Mouse (Mus musculus) adrenal gland, postnatal 4 days (tissue): Measurements from ENCODE around the gene Cbfb. TPM values are rescaled to one million over a fixed set of nuclear protein-coding genes. Genes with fewer than 3 reads are reported as not detected.
"Not testable (repeated sequence)": the region's sequence is repeated elsewhere in the genome, so short reads cannot be mapped to it uniquely, and the experiment has no call there.

ENCODE experiments used
- DNase-seq, 2 experiments: peaks; one replicate each; pipeline ENCODE4 v3.0.0; 2021 to 2022; ENCODE audit warnings: low spot score in 2 of 2, mixed read lengths in 2 of 2
- long read RNA-seq, 2 experiments: library from polyadenylated mRNA; stranded (forward); transcript quantifications; one replicate each; pipeline ENCODE4 v2.0.0; 2021
- total RNA-seq, 2 experiments: library from RNA; stranded (reverse); gene quantifications; 2 replicates each; pipeline ENCODE4 v1.2.3; 2021

Gene Cbfb
- total RNA-seq, result 10 to 100 TPM; 66.4 to 70.2 TPM
- long read RNA-seq, experiment 1, transcript Cbfb-201 (6 exons, 2,883 nt), result major isoform, 11 of 25 reads
- long read RNA-seq, experiment 1, transcript Cbfb-202 (6 exons, 2,891 nt), result minor isoform, 10 of 25 reads
- long read RNA-seq, experiment 1, partial matches to known transcripts, result 3 of 25 reads
- long read RNA-seq, experiment 1, other reads (novel, unspliced or antisense), result 1 of 25 reads
- long read RNA-seq, experiment 2, transcript Cbfb-201 (6 exons, 2,883 nt), result minor isoform, 35 of 93 reads
- long read RNA-seq, experiment 2, transcript Cbfb-202 (6 exons, 2,891 nt), result major isoform, 46 of 93 reads
- long read RNA-seq, experiment 2, partial matches to known transcripts, result 2 of 93 reads
- long read RNA-seq, experiment 2, other reads (novel, unspliced or antisense), result 7 of 93 reads

DNA sequence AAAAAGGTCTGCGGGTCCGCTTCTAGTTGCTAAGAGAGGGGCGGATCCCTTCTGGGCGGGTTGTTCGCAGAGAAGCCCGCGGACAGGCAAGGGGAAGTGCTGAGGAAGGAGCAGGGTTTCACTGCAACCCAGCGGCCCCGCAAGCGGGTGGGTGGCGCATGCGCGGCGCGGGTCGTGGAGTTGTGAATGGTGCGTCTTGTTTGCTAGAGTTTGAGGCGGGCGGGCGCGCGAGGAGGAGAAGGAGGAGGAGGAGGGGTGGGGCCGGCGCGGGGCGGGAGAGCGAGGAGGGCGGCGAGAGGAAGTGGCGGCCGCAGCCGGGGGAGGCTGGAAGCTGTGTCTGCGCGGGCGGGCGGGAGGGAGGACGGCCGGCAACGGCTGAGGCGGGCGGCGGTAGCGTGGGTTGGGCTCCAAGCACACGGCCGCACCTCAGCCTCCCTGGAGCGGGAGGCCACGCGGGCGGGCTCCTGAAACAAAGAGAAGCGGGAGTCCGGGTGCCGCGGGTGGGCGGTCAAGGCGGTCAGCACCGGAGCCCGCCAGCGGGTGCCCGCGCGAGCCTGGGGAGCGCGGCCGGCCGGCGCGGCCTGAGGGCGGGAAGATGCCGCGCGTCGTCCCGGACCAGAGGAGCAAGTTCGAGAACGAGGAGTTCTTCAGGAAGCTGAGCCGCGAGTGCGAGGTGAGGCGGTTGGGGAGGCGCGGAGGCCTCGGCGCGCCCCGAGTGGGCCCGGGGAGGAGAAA lies at the start of gene Cbfb:
TSS of gene Cbfb (plus strand) at position 294 of the 735 bp plus-strand sequence.
- peak; percentile 93 to 97 for DNase-seq

DNA sequence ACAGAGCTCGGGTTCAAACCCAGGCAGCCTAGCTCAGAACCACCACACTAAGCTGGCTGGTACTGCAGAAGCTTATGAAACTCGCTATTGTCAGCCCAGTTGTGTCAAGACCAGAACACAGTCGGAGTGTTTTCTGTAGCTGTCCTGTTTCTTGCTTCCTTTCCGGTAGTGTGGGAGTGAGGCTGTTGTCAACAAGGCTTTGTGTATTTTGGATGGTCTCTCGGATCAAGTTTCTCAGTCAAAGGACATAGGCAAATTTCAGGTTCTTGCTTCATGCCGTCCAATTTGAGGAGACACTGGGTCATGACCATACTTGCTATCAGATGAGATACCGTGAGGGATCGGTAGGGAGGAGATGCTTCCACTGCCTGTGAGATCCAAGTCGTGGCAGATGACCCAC lies 40.6 kb upstream of the Cbfb start:
- no peak for DNase-seq

DNA sequence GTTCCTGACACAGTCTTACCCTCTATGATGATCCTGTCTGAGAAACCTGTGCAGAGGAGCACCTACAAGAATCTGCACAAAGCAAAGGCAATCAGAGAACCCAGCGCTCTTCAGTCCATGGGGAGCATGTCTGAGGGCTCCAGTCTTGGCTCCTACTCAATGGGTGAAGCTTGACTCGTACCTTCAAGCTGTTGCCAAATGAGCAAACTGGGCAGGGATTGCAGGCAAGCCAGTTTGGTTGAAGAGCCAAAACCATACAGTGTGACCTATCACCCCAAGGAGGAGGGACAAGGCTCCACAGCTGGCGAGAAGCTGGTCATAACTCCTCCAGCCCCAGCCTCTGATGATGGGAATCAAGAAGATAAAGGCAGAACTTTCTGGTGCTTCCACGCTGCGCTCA lies 39.0 kb upstream of the Cbfb start, which contains the start of gene Ces4a:
TSS of gene Ces4a (plus strand) at position 292 of the 400 bp plus-strand sequence.
- no peak for DNase-seq

DNA sequence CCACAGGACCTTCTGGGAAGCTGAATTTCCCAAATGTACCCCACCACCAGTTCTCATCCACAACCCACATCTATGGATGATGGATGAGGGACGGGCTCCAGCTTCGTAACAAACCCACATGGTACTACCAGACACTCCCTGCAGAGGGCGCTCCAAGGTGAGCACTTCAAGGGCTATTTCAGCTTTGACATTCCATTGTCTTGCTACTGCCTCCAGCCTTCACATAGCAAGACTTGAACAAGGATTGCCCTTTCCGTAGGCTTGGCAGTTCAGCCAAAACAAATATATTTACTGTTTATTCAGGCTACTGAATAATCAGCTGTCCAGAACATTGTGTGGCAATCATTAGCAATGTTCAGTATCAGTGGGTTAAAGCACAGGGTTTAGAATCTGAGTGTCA lies 32.1 kb upstream of the Cbfb start:
- peak; percentile 52 to 57 for DNase-seq

DNA sequence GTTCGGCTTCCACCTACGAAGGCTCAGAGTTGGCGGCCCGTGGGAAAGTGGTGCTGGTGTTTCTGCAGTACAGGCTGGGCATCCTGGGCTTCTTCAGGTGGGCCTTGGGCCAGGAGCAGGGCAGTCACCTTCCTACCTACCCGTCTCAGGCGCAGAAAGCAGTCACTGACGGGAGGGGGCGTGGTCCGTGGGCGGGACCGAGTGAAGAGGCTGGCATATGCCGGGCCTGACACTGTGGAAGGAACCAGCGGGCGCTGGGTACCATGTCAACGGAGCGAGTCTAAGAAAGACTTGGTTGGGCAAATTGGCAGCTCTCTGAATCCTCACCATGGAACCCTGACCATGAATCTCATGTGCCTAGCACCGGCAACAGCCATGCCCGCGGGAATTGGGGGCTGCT lies 28.1 kb upstream of the Cbfb start:
- no peak for DNase-seq

DNA sequence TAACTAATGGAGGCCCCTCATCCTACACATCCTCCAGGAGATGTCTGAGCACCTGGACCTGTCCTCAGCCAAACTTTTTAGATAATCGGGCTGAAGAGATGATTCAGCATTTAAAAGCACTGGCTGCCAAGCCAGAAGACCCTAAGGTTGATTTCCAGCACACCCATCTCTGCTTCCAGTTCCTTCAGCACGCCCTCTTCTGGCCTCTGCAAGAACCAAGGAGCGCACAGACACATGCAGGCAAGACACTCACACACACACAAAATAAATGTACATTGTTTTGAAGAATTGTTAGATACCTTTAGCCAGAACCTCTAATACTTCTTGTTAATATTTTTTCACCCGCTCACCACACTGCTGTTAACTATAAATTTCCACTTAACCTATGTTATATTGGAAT lies 18.8 kb upstream of the Cbfb start:
- DNase-seq, result no peak

DNA sequence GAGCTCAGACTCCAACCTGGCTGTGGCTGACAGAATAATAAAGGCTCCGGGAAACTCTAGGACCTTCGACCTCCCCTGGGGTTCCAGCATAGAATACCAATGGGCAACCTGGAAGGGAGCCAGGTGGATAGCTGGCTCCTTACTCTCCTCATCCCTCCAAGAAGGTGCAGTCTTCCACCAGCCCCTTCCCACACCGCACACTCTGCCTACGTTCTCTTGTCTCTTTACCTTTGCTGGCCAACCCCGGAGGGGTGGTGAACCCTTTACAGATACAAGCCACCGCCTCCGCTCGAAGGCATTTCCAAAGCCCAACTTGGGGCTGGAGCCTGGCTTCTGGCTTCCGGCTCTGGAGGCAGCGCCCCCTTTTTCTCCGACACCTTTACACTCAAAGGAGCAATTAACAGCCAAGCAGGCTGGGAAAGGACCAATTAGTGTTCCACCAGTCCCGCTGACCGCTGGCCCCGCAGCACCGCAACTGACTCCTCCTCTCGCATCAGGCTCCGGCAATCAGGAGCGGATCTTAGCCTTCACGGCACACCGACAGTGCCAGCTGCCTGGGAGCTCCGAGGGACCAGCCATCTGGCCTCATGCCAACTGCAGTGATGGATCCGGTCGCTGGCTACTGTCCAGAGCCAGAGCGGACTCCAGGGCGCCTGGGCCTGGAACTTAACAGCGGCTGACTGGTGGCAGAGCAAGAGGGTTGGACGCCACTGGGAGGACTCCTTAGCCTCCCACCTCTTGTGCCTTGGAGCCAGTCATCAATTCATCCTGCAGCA lies 17.7 kb upstream of the Cbfb start:
- peak; percentile 84 to 92 for DNase-seq

DNA sequence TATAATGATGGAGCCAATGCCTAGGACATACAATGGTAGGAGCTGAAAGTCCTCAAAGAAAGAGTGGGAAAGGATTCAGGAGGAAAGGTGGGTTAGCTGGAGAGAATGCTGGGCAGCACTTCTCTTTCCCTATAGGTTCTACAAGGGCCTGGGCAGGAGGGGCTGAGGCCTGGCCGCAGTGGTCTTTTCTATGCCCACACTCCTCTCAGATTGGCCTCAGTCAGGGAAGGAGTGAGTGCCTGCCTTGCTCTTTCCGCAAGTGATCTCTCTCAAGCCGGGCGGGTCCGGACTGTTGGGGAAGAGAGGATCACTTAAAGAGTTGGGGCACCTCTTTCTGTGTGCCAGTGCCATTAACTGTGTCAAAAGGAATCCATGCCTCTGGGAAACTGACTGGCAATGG lies 16.2 kb upstream of the Cbfb start:
- no peak for DNase-seq

DNA sequence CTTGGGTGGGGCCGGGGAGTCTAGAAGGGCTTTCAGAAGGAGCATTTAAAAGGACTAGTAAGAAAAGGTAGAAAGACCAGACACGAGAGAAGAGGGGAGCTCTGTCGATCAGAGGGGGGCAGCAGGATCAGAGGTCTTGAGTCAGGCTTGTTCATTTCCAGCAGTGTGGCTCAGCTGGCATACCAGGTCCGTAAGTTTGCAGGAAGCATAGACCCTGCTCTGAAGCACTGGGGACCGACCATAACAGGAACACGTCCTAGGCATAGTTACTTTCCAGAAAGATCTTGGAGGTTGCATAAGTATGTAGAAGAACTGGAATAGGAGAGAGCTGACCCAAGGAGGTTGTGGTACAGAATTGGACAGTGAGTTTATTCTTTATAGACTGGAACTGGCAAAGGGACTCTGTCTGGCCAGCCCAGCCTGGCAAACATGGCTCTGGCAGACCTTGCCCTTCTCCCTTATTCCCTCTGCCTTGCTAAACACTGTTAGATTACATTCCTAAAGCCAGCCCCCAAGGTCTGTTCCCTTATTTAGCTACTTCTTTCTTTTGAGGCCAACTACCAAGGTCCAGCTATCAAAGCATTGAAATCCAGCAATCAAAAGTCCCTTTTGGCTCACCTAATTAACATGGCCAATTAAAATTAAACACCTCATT lies 15.3 kb upstream of the Cbfb start:
- no peak for DNase-seq

DNA sequence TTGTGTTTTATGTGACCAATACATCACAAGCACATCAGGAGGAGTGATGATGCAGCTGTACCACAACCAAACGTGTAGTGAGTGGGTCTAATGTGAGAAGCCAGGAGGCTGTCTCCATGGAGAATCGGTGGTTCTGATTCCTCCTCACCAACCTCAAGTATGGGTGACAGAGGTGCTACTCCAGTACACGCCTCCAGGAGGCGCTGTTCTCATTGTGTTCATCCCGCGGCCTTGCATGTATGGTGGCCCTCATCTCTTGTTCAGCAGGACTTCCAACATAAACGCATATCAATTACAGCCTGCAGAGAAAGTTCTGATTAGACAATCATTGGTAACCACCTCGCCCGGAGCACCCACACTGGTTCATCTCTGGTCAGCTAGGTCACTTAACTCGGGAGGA lies 12.9 kb upstream of the Cbfb start:
- DNase-seq, result no peak

DNA sequence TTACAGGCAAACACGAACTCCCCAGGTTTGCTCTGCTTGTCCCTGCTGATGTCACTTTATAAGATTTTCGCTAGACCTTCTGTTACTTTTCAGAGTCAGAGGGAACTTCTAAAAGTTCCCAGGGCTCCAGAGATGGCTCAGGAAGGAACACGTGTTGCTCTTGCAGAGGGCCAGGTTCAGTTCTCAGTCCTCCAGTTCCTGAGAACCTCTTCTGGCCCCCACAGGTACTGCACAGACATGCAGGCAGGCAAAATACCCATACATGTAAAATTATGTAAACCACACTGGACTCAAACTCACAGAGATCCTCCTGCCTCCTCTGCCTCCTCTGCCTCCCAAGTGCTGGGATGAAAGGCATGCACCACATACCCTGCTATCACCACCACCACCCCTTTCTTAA lies 12.4 kb upstream of the Cbfb start:
- DNase-seq, result no peak

DNA sequence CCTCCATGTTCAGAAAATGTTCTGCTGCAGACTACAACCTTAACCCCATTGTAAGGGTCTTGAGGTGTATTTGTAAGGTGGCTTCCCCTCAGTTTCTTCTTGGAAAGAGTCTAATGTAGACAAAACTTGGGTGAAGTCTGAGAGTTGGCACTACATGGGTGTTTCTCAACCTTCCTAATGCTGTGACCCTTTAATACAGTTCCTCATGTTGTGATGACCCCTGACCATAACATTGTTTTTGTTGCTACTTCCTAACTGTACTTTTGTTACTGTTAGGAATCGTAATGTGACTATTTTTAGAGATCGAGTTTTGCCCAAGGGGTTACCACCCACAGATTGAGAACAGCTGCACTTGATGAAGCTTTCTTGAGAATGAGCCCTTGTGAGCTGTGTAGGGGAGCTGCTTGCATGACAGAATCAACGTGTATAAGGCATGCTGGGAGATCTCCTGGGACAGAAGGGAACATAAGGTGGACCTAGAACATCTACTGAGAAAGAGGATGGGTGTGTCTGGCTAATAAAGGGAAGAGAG lies 9.3 kb upstream of the Cbfb start:
- no peak for DNase-seq

DNA sequence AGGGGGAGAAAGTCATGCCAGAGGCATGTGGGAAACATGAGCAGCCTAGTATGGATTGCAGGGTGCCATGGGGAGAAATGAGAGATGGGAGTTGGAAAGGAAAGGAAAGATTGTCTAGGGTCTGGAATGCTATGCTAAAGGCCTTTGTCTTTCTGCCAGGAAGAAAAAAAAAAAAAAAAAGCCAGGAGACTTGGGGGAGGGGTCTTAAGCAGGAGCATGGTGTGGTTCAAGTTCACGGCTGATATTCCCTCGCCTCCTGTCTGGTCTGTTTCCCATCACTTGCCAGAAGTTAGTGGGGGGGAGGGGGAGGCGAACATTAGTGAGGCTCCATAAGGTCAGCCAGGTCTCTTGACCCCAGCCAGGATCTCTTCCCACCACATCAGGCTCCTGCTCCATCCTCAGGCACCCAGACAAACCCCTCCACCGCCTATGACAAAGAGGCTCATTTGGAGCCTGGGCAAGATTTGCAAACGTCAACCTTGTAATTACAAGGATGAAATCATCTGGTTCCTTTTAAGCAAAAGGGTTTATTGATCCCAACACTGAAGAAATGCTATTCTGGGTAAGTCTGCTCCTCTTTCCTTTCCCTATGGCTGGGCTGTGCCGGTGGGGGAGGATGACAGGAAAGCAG lies 6.1 kb upstream of the Cbfb start:
- DNase-seq, result no peak

DNA sequence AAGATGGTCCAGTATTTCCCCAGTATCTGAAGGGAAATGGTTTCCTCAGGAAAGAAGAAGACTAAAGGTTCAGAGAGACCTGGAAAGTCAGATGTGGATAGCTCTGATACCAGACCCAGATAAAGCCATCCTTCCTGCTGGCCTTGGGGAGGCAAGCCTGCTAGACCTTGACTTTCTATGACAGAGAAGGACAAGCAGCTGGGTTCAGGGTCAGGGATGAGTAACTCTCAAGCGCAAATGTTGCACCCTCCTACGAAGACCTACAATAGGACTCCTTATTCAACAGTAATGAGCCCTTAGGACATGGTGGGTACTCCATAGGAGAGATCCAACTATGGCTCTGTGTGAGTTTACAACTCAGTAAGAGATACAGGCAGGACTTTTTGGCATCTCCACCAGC lies 5.3 kb upstream of the Cbfb start:
- DNase-seq, result no peak

DNA sequence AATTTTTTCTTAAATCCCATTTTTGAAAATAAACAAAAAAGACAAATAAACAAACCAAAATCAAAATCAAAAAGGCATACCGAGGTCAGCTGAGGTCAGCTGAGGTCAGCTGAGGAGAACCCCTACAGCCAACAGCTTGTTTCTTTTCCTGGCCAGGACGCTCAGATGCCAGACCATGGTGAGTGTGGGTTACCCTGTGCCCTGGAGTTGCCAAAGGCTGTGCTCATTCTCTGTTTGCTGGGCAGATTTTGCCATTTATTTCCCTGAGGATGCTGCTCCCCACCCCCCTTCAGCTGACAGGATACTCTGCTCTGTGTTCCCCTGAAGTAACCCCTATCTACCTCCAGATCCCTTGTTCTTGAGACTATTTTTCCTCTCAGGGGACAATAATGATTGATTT lies 3.4 kb upstream of the Cbfb start:
- DNase-seq, result no peak

DNA sequence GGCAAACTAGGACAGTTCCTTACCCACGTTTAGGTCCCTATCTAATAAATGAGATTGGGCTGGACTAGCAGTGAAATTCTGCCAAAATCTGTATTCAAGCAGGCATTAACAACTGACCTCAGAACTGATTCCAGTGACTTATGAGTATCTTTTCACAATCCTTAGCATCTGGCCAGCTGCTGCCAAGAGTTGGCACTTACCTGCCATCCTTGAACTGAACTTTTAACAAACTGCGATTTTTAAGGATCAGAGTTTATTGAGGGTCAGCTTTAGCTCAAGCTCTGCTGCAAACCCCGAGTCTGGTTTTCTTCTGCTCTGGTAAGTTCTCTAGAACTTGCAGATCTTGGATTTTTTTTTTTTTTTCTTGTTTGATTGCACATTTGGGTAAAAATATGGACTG lies 892 bp upstream of the Cbfb start:
- DNase-seq, result no peak

DNA sequence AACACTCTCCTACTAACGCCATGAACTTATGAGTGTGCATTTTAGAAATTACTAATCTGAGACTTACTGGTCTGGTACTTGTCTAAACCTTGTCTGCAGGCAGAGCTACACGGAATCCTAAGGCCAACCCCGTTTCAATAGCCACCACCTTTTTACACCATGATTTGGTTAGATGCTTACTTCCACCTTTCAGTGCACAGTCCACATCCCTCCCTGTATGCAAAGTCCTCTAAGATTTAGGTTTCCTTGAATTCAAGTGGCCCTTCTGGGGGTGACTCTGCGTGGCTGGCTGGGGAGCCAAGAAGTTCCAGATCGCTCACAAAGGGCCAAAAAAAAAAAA lies 463 bp upstream of the Cbfb start:
- DNase-seq, result no peak

DNA sequence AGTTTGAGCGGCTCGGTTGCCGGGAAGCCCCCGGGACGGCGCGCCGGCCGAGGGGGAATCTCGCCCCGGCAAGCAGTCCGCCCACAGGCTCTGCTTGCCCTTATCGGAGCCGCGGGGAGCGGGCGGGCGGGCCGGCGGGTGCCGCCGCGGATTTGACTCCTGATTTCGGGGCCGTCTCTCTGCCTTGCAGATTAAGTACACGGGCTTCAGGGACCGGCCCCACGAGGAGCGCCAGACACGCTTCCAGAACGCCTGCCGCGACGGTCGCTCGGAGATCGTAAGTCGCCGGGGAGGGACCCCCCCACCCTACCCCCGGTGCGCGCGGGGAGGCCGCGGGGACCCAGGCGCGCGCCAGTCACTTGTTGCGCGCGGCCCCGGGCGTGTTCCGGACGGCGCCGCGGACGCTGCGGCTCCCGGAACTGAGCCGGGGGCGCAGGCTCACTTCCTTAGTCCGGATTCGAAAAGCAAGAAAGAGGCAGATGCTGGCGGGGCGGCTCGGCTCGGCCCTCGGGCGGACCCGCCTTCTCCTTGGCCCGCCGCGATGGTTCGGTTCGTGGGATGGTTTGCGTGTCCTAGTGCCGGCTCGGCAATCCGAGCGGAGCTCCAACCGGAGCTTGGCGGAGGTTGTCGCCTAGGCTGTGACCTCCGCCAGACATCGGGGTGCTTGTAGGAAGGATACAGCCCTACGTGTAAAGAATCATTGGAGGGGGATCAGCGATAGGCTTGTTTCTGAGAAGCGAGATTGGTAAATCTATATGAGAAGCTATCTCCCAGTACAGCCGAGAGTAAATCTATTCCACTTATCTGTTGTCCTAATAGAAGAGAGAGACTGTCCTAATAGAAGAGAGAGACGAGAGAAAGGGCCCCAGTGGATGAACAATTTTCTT lies 885 bp downstream of the Cbfb start:
- peak; percentile 32 to 38 for DNase-seq

DNA sequence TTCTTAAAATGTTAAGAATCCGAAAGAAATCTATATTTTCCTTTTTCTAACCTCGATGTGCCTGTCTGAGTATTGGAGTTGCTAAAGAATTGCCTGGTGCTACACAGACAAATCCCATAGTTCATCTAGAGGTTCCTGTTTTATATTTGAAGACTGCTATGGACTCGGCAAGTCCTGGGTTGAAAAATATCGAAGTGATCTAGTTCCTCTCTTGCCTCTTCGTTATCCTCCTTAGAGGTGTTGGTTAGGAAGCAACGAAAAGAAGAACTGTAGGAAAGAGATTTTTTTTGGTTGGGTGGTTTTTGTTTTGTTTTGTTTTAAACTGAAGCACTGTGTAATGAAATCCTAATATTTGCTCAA lies 1.5 kb downstream of the Cbfb start:
- no peak for DNase-seq

DNA sequence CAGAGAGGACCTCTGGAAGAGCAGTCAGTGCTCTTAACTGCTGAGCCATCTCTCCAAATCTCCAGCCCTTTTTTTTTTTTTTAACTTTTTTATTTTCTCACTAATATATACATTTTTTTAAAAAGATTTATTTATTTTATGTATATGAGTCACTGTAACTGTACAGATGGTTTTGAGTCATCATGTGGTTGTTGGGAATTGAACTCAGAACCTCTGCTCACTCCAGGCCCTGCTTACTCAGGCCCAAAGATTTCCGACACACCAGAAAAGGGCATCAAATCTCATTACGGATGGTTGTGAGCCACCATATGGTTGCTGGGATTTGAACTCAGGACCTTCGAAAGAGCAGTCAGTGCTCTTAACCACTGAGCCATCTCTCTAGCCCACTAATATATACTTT lies 4.8 kb downstream of the Cbfb start:
- not testable (repeated sequence) for DNase-seq
